Mouse (Mus musculus) bone marrow, adult 2 months (tissue): ENCODE data around the gene 4833439L19Rik. TPM values are rescaled to one million over a fixed set of nuclear protein-coding genes. Genes with fewer than 3 reads are reported as not detected.
A peak's percentile ranks its signal among the peaks of the same experiment; 100 is the strongest.

Source experiments
- H3K27ac ChIP-seq: fragments of 200-500 bp; 2 replicates; pipeline ENCODE4 v1.5.1; 2012; ENCODE audit warnings: low read depth, mild to moderate bottlenecking, control low read depth, inconsistent platforms, low read length; ENCODE audit not compliant: control insufficient read depth, poor library complexity, insufficient read depth
- H3K4me1 ChIP-seq: fragments of 200-500 bp; 2 replicates; pipeline ENCODE4 v1.6.1; 2011; ENCODE audit warnings: low read length; ENCODE audit not compliant: control insufficient read depth, insufficient read depth
- H3K4me3 ChIP-seq: fragments of 200-500 bp; replicated peaks from 2 replicates; pipeline ENCODE3; 2011; ENCODE audit warnings: mild to moderate bottlenecking, low read depth, low read length, control low read depth; ENCODE audit not compliant: control insufficient read depth
- CTCF ChIP-seq: fragments of 200-500 bp; IDR thresholded peaks from 2 replicates; pipeline ENCODE4 v1.5.1; 2011; ENCODE audit warnings: low read length, control low read depth; ENCODE audit not compliant: control insufficient read depth, insufficient read depth
- POLR2A ChIP-seq: fragments of 200-500 bp; IDR thresholded peaks from 2 replicates; pipeline ENCODE4 v1.6.1; 2011; ENCODE audit warnings: low read depth, mild to moderate bottlenecking, control low read depth, low read length, borderline replicate concordance; ENCODE audit not compliant: control insufficient read depth
- WGBS: fragments of 180-500 bp; shearing (Covaris S2); methylation state at CpG from one replicate; pipeline ENCODE4 v1.1.7; 2018; 5-methylcytosine and 5-hydroxymethylcytosine counted together
- polyA plus RNA-seq: library from polyadenylated mRNA; stranded (reverse); fragments of >200 nt; gene quantifications from 2 replicates; pipeline ENCODE4 v1.2.4, GENCODE M21; 2011; ENCODE audit warnings: low replicate concordance; ENCODE audit not compliant: missing spikeins, insufficient read depth, insufficient read length

Gene 4833439L19Rik
- polyA plus RNA-seq, 1 experiment: 24.8 TPM

GRCm38 (mm10) chr13:54532134-54532533 lies 33.1 kb downstream of the 4833439L19Rik start:
- Histone ChIP-seq H3K4me3 (no peak overlapping the region), H3K4me1 (no peaks in the 10 kb centered on the region), H3K27ac (no peak overlapping the region)
- TF ChIP-seq CTCF (no peak), POLR2A (no peak)

DNA sequence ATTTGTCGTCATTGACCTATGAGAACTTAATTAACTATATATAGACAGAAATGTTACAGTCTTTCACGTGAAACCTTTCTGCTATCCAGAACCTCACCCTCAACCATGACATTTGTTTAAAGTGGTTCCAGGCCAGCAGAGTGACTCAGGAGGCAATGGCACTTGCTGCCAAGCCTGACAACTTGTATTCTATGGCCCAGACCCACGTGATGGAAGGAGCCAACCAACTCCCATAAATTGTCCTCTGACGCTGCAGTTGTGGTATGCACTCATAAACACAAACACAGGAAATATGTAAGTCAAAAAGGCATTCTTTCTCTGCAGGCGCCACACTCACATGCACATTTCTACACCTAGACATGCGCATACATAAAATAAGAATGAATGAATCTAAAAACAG lies 38.1 kb downstream of the 4833439L19Rik start:
- TF ChIP-seq CTCF (no peak), POLR2A (no peak)
- WGBS: 83% methylated on average over 6 of the region's 6 CpGs
- H3K4me1 ChIP-seq: no peaks in the 10 kb centered on the region
- no peak overlapping the region for H3K4me3 ChIP-seq
- no peak overlapping the region for H3K27ac ChIP-seq

GRCm38 (mm10) chr13:54521181-54521580 lies 44.1 kb downstream of the 4833439L19Rik start:
- H3K27ac ChIP-seq: no peak overlapping the region
- no peak overlapping the region for H3K4me3 ChIP-seq
- no peaks in the 10 kb centered on the region for H3K4me1 ChIP-seq
- no peak for TF ChIP-seq POLR2A
- TF ChIP-seq CTCF: no peak

GRCm38 (mm10) chr13:54520221-54520620 lies 45.0 kb downstream of the 4833439L19Rik start:
- Histone ChIP-seq H3K27ac (no peak overlapping the region), H3K4me1 (no peaks in the 10 kb centered on the region), H3K4me3 (no peak overlapping the region)
- WGBS: 75% methylated on average over 4 of the region's 4 CpGs
- TF ChIP-seq CTCF (peak; percentile 76), POLR2A (no peak)

DNA sequence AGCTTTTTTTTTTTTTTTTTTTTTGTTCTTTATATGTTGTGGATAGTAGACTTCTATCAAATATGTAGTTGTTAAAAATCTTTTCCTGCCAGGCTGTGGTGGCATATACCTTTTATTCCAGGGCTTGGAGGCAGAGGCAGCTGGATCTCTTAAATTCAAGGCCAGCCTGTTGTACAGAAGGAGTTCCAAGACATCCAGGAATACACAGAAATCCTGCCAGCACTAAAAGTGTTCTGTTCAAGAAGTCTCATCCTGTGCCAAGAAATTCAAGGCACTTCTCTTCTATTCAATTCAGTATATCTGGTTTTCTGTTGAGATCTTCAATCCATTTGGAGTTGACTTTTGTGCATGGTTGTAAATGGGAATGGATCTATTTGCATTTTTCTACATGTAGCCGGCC lies 59.3 kb downstream of the 4833439L19Rik start:
- no peak overlapping the region for H3K4me3 ChIP-seq
- no peak overlapping the region for H3K27ac ChIP-seq
- TF ChIP-seq POLR2A (no peak), CTCF (no peak)
- H3K4me1 ChIP-seq: no peaks in the 10 kb centered on the region; the same call in none of the 2 replicates
- WGBS: 87% methylated on average over 1 of the region's 1 CpGs

DNA sequence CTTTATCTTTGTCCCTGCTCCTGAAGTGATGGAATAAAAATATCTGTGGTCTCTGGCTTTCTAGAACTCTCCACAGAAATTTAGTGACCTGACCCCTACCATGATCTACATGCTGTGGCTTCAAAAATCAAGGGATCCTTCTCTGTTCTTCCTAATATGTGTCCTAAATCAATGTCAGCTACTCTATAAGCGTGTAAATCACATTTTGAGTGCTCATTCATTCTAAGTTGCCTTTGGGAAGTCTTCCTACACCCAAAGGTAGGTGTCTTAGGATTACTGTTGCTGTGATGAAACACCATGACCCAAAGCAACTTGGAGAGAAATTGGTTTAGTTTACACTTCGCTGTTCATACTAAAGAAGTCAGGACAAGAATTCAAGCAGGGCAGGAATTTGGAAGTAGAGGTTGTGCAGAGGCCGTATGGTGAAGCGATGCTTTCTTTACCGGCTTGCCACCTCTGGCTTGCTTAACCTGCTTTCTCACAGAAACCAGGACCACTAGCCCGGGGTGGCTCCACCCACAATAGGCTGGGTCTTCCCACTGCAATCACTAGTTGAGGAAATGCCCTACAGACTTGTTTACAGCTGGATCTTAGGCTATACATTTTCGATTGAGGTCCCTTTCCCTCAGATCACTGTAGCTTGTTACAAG lies 60.5 kb downstream of the 4833439L19Rik start:
- no peak overlapping the region for H3K4me3 ChIP-seq
- H3K4me1 ChIP-seq: no peaks in the 10 kb centered on the region; the same call in none of the 2 replicates
- H3K27ac ChIP-seq: no peak overlapping the region
- WGBS: 58% methylated on average over 7 of the region's 7 CpGs
- no peak for TF ChIP-seq CTCF
- no peak for TF ChIP-seq POLR2A

- TF ChIP-seq POLR2A (peak; percentile 75), CTCF (no peak)
- H3K27ac ChIP-seq: peak within 1 kb of the TSS; percentile 69; the same call in 1 of the 2 replicates
- under 1% methylated on average over 101 of the region's 105 CpGs for WGBS
- H3K4me3 ChIP-seq: peak within 1 kb of the TSS; percentile 74
- no peaks in the 10 kb centered on the region; the same call in none of the 2 replicates for H3K4me1 ChIP-seq
Measured at GRCm38 (mm10) chr13:54503604-54504521, 61.4 kb downstream of the 4833439L19Rik start, which contains the start of gene Simc1. Gene Simc1 (plus strand): TSS chr13:54503779.

- no peak for TF ChIP-seq CTCF
- no peak for TF ChIP-seq POLR2A
- no peaks in the 10 kb centered on the region; the same call in none of the 2 replicates for H3K4me1 ChIP-seq
- peak overlapping the region; percentile 74 for H3K4me3 ChIP-seq
- 4% methylated on average over 14 of the region's 14 CpGs for WGBS
- H3K27ac ChIP-seq: no peak overlapping the region
Measured at GRCm38 (mm10) chr13:54503278-54503603, 62.0 kb downstream of the 4833439L19Rik start.
